Mouse (Mus musculus): ENCODE measurements around the gene Huwe1. TPM values are rescaled to one million over a fixed set of nuclear protein-coding genes. Genes with fewer than 3 reads are reported as not detected.

The Huwe1 gene
- total RNA-seq (2023), result 293 to 334 TPM (median 318 TPM) in 4 replicates

GRCm38 (mm10) chrX:151800701-151801511, at the start of gene Huwe1:
Gene Huwe1, plus strand, starts transcription at chrX:151800807.

Other genes with a start within 250 kb of the Huwe1 start
- 34.6 to 41.5 TPM (median 37.9 TPM) in 4 replicates for gene Hsd17b10, start 201.0 kb downstream of the Huwe1 start, total RNA-seq (2023)
- 0.52 to 2.5 TPM (median 0.64 TPM) in 4 replicates for gene Ribc1, start 215.5 kb downstream of the Huwe1 start, total RNA-seq (2023)
- 111 to 120 TPM (median 116 TPM) in 4 replicates for gene Smc1a, start 215.6 kb downstream of the Huwe1 start, total RNA-seq (2023)

Measured in B cell, adult 62 days (primary cell).